Mouse (Mus musculus): ENCODE data around the gene Prps1l1. TPM values are rescaled to one million over a fixed set of nuclear protein-coding genes. Genes with fewer than 3 reads are reported as not detected.

The Prps1l1 gene
- polyA plus RNA-seq, 1 experiment from 2014 or later, result not detected

DNA sequence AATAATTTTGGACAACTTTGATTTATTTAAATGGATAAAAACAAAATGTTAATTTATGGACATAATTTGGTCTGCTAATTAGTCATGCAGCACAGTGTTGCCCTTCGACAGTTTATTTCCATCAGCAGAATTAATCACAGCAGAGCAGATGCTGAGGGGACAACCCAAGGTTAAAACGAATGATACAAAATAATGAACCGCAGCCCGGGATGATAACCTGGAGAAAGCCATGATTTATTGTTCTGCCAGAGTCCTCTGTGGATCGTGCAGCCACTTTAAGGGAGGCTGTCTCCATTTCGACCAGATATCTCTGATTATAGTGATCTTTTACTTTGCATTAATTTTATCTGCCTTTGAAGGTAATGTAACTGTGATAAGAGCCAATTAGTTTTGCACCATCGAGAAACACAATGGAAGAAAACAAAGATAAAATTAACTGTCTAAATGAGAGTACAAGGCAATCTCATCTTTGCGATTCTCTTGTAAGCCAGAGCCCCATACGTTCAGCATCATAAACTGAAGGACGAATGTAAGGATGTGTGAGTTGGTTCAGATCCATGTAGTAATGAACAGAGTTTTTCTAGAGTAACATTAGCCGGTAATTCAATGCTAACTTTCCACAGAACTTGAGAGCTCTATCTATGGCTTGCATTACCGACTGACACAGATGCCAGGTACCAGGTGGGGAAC is 14.4 kb downstream of the Prps1l1 start:
- Histone ChIP-seq H3K4me2 (ENCODE audit: low read depth) (no peak overlapping the region), H3K9me3 (ENCODE audit: control insufficient read depth, low read length) (no peaks in the 10 kb centered on the region), H3K4me3 (ENCODE audit: low read depth, low read length) (no peak overlapping the region), H3K27me3 (ENCODE audit: control insufficient read depth, insufficient read depth, low read length) (no peaks in the 10 kb centered on the region), H3K27ac (ENCODE audit: low read depth, low read length) (no peak overlapping the region), H3K9ac (ENCODE audit: low read length) (no peak overlapping the region), H3K36me3 (ENCODE audit: control insufficient read depth, insufficient read depth, low read length) (no peaks in the 10 kb centered on the region), H3K4me1 (ENCODE audit: control insufficient read depth, insufficient read depth, low read length) (no peaks in the 10 kb centered on the region)
- 74% methylated on average over 12 of the region's 12 CpGs for WGBS
- DNase-seq (ENCODE audit: low spot score), result no peak
- ATAC-seq (ENCODE audit: insufficient read depth, low FRiP score, low TSS enrichment), result 0 out of 2 replicates have a peak, but pooled peaks have one; percentile 20

DNA sequence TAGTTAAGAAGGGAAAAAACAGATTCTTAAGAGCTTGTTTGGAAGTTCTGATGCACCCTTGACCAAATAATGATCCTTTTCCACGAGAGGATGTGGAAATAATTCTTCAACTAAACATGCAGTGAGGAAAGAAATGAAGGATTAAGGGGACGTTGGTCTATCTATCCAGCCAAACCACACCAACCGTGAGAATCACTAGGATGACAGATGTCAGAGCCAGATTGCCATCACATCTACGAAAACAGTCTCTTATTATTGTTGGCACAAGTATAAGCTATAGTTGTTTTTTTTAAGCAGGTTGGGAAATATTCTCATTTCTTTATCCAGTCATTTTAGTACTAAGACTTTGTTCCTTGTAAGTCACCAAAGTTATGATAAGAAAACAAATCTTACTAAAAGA is 15.8 kb downstream of the Prps1l1 start:
- DNase-seq (ENCODE audit: low spot score) (no peak), ATAC-seq (ENCODE audit: insufficient read depth, low FRiP score, low TSS enrichment) (no peak)
- H3K4me1 ChIP-seq (ENCODE audit: control insufficient read depth, insufficient read depth, low read length), result no peaks in the 10 kb centered on the region
- H3K27me3 ChIP-seq (ENCODE audit: control insufficient read depth, insufficient read depth, low read length), result no peaks in the 10 kb centered on the region
- H3K9ac ChIP-seq (ENCODE audit: low read length), result no peak overlapping the region
- H3K4me3 ChIP-seq (ENCODE audit: low read depth, low read length), result no peak overlapping the region
- H3K9me3 ChIP-seq (ENCODE audit: control insufficient read depth, low read length), result no peaks in the 10 kb centered on the region
- H3K36me3 ChIP-seq (ENCODE audit: control insufficient read depth, insufficient read depth, low read length), result no peaks in the 10 kb centered on the region
- H3K4me2 ChIP-seq (ENCODE audit: low read depth), result no peak overlapping the region
- H3K27ac ChIP-seq (ENCODE audit: low read depth, low read length), result no peak overlapping the region
- WGBS, result 80% methylated on average over 4 of the region's 4 CpGs

GRCm38 (mm10) chr12:35005748-35006147 is 21.2 kb downstream of the Prps1l1 start:
- Histone ChIP-seq H3K36me3 (ENCODE audit: control insufficient read depth, insufficient read depth, low read length) (no peaks in the 10 kb centered on the region), H3K4me3 (ENCODE audit: low read depth, low read length) (no peak overlapping the region), H3K9ac (ENCODE audit: low read length) (no peak overlapping the region), H3K4me1 (ENCODE audit: control insufficient read depth, insufficient read depth, low read length) (no peaks in the 10 kb centered on the region), H3K9me3 (ENCODE audit: control insufficient read depth, low read length) (no peaks in the 10 kb centered on the region), H3K27me3 (ENCODE audit: control insufficient read depth, insufficient read depth, low read length) (no peaks in the 10 kb centered on the region), H3K27ac (ENCODE audit: low read depth, low read length) (no peak overlapping the region), H3K4me2 (ENCODE audit: low read depth) (no peak overlapping the region)
- DNase-seq (ENCODE audit: low spot score), result no peak
- no peak for ATAC-seq (ENCODE audit: insufficient read depth, low FRiP score, low TSS enrichment)

DNA sequence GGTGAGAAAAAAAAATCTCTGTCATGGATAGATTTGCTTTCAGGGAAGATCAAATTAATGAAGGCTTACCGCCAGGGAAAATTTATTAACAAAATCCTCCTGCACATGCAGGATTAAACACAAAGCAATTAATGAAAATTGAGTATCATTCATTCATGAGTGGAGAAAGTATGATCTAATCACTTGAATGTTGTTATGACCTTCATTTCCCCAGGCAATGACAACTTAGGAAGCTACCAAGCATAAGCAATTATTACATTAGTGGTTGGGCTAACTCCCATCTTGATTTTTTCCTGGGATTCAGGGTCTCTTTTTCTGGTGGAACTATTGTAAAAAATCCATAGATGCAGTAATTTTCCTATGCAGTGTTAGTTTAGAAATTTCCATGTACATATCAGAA is 23.3 kb downstream of the Prps1l1 start:
- WGBS, result 81% methylated on average over 1 of the region's 1 CpGs
- H3K9me3 ChIP-seq (ENCODE audit: control insufficient read depth, low read length), result no peaks in the 10 kb centered on the region
- ATAC-seq (ENCODE audit: insufficient read depth, low FRiP score, low TSS enrichment), result 0 out of 2 replicates have a peak, but pooled peaks have one; percentile 29
- no peaks in the 10 kb centered on the region for H3K4me1 ChIP-seq (ENCODE audit: control insufficient read depth, insufficient read depth, low read length)
- DNase-seq (ENCODE audit: low spot score), result no peak
- H3K4me2 ChIP-seq (ENCODE audit: low read depth), result no peak overlapping the region
- no peaks in the 10 kb centered on the region for H3K27me3 ChIP-seq (ENCODE audit: control insufficient read depth, insufficient read depth, low read length)
- no peak overlapping the region for H3K9ac ChIP-seq (ENCODE audit: low read length)
- no peaks in the 10 kb centered on the region for H3K36me3 ChIP-seq (ENCODE audit: control insufficient read depth, insufficient read depth, low read length)
- H3K27ac ChIP-seq (ENCODE audit: low read depth, low read length), result no peak overlapping the region
- H3K4me3 ChIP-seq (ENCODE audit: low read depth, low read length), result no peak overlapping the region

DNA sequence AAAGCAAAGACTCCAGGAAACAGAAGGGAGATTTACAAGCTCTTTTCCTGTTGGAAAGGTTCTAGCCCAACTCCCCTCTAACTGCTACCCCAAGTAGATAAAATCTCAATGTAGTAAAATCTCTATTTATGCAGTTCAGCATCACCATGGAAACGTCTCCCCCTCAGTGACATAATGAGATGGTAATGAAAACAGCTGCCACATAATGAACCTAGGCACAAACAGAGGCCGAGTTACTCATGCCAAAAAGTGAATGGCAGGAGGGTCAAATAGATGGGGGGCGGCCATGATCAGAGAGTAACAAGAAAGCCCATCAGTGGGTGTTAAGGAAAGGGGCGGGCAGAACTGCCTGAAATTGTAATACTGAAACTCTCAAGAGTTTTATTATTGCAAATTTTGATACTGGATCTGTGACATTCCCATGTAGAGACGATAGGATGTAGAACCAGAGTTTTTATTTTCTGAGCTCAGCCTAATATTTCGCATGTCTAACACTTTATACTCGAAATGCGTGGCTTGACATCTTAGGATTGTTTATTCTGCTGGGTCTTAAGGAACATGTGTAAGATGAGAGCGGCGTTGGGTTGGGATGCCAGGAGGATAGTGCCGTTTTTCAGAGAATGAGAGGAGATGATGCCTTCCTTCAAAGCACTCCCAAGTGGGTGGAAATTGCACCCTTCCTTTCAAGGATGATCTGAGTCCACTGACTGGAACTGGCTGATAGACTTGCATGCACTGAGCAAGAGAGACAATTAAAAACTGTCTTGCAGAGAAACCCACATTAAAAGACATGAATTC is 24.0 kb downstream of the Prps1l1 start:
- Histone ChIP-seq H3K9ac (ENCODE audit: low read length) (no peak overlapping the region), H3K9me3 (ENCODE audit: control insufficient read depth, low read length) (no peaks in the 10 kb centered on the region), H3K4me1 (ENCODE audit: control insufficient read depth, insufficient read depth, low read length) (no peaks in the 10 kb centered on the region), H3K4me3 (ENCODE audit: low read depth, low read length) (no peak overlapping the region), H3K4me2 (ENCODE audit: low read depth) (no peak overlapping the region), H3K27me3 (ENCODE audit: control insufficient read depth, insufficient read depth, low read length) (no peaks in the 10 kb centered on the region), H3K36me3 (ENCODE audit: control insufficient read depth, insufficient read depth, low read length) (no peaks in the 10 kb centered on the region), H3K27ac (ENCODE audit: low read depth, low read length) (no peak overlapping the region)
- DNase-seq (ENCODE audit: low spot score) (peak; percentile 33), ATAC-seq (ENCODE audit: insufficient read depth, low FRiP score, low TSS enrichment) (peak; percentile 87)
- WGBS, result 59% methylated on average over 11 of the region's 11 CpGs

DNA sequence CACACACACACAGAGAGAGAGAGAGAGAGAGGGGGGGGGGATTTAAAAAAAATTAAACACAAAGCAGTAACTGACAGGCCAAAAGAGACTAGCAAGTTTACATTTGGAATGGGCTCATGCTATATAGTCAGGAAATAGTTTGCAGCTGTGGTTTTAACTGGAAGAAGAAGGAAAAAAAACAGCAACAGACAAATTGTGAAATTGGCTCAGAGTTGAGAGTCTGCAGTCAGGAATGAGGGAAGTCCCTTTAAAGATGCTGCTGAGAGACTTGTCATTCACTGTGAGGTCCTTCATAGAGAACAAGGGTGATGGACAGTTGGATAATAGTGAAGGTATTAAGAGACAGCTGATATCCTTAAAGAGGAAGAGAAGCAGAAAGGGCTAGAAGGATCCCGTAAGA is 26.9 kb downstream of the Prps1l1 start:
- Histone ChIP-seq H3K27ac (ENCODE audit: low read depth, low read length) (no peak overlapping the region), H3K9ac (ENCODE audit: low read length) (no peak overlapping the region), H3K27me3 (ENCODE audit: control insufficient read depth, insufficient read depth, low read length) (no peaks in the 10 kb centered on the region), H3K36me3 (ENCODE audit: control insufficient read depth, insufficient read depth, low read length) (no peaks in the 10 kb centered on the region), H3K4me1 (ENCODE audit: control insufficient read depth, insufficient read depth, low read length) (no peaks in the 10 kb centered on the region), H3K4me2 (ENCODE audit: low read depth) (no peak overlapping the region), H3K9me3 (ENCODE audit: control insufficient read depth, low read length) (no peaks in the 10 kb centered on the region), H3K4me3 (ENCODE audit: low read depth, low read length) (no peak overlapping the region)
- 80% methylated on average over 1 of the region's 1 CpGs for WGBS
- no peak for ATAC-seq (ENCODE audit: insufficient read depth, low FRiP score, low TSS enrichment)
- DNase-seq (ENCODE audit: low spot score), result no peak

DNA sequence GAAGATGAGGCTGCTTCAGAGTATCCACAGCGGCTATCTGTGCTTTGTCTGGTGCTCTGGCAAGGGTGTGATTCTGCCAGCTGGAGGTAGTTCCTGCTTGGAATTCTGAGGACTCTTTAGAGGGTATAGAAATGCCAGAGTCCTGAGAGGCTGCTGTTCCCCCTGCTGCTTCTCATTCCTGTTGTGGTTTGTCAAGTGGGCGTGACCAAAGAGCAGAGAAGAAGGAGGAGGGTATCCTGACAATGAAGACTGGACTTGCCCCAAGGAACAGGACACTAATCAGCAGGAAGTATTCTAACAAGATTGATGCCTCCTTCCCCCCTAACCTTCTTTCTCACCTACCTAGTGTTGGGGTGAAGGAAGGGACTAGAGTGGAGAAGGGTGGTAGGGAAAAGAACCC is 29.4 kb downstream of the Prps1l1 start:
- H3K9ac ChIP-seq (ENCODE audit: low read length), result no peak overlapping the region
- ATAC-seq (ENCODE audit: insufficient read depth, low FRiP score, low TSS enrichment), result no peak
- no peaks in the 10 kb centered on the region for H3K9me3 ChIP-seq (ENCODE audit: control insufficient read depth, low read length)
- no peak overlapping the region for H3K27ac ChIP-seq (ENCODE audit: low read depth, low read length)
- no peak overlapping the region for H3K4me2 ChIP-seq (ENCODE audit: low read depth)
- no peaks in the 10 kb centered on the region for H3K27me3 ChIP-seq (ENCODE audit: control insufficient read depth, insufficient read depth, low read length)
- H3K4me3 ChIP-seq (ENCODE audit: low read depth, low read length), result no peak overlapping the region
- no peak for DNase-seq (ENCODE audit: low spot score)
- no peaks in the 10 kb centered on the region for H3K4me1 ChIP-seq (ENCODE audit: control insufficient read depth, insufficient read depth, low read length)
- WGBS, result 56% methylated on average over 2 of the region's 2 CpGs
- H3K36me3 ChIP-seq (ENCODE audit: control insufficient read depth, insufficient read depth, low read length), result no peaks in the 10 kb centered on the region

GRCm38 (mm10) chr12:35016056-35016455 is 31.5 kb downstream of the Prps1l1 start:
- DNase-seq (ENCODE audit: low spot score), result no peak
- no peak overlapping the region for H3K4me2 ChIP-seq (ENCODE audit: low read depth)
- H3K4me3 ChIP-seq (ENCODE audit: low read depth, low read length), result no peak overlapping the region
- ATAC-seq (ENCODE audit: insufficient read depth, low FRiP score, low TSS enrichment), result no peak
- H3K9ac ChIP-seq (ENCODE audit: low read length), result no peak overlapping the region
- 64% methylated on average over 3 of the region's 3 CpGs for WGBS
- no peaks in the 10 kb centered on the region for H3K4me1 ChIP-seq (ENCODE audit: control insufficient read depth, insufficient read depth, low read length)
- no peaks in the 10 kb centered on the region for H3K9me3 ChIP-seq (ENCODE audit: control insufficient read depth, low read length)
- no peaks in the 10 kb centered on the region for H3K27me3 ChIP-seq (ENCODE audit: control insufficient read depth, insufficient read depth, low read length)
- no peak overlapping the region for H3K27ac ChIP-seq (ENCODE audit: low read depth, low read length)
- no peaks in the 10 kb centered on the region for H3K36me3 ChIP-seq (ENCODE audit: control insufficient read depth, insufficient read depth, low read length)
